Mouse (Mus musculus): ENCODE measurements around the gene Mbnl2. TPM values are rescaled to one million over a fixed set of nuclear protein-coding genes. Genes with fewer than 3 reads are reported as not detected.

Mbnl2 gene
- total RNA-seq, 1 experiment: 33.4 TPM

GRCm38 (mm10) chr14:120404364-120404763 is 128.9 kb downstream of the Mbnl2 start:
- in situ Hi-C loops (cut with MboI; ENCODE audit: low sequenced_read_pairs in 2 of 2, unreplicated experiment in 2 of 2): no loop called here
- TF ChIP-seq ZC3H11A (IDR thresholded peaks at IDR 0.05; ENCODE audit: borderline replicate concordance, low read depth, low read length) (no peak), CHD2 (IDR thresholded peaks at IDR 0.05; ENCODE audit: low read depth, low read length) (no peak), ZNF384 (IDR thresholded peaks at IDR 0.05; ENCODE audit: low read depth, low read length) (no peak), HCFC1 (IDR thresholded peaks at IDR 0.05; ENCODE audit: borderline replicate concordance, insufficient read depth, low read length) (no peak), MAFK (IDR thresholded peaks at IDR 0.05; ENCODE audit: insufficient read depth, low read depth, low read length) (no peak)
- H3K4me1 ChIP-seq (ENCODE audit: control insufficient read depth in 2 of 2, insufficient read depth in 2 of 2, low read length in 2 of 2, poor library complexity in 1 of 2): peaks cover 0 to 2% of the 10 kb centered on the region in 2 experiments; a peak in 1 of 4 replicates

GRCm38 (mm10) chr14:120404811-120405582 is 129.5 kb downstream of the Mbnl2 start:
- Histone ChIP-seq H3K9ac (ENCODE audit: insufficient read depth, low read depth, low read length, poor library complexity, severe bottlenecking) (no peak overlapping the region), H3K9me3 (ENCODE audit: control insufficient read depth, insufficient read depth, low read depth, low read length) (no peaks in the 10 kb centered on the region), H3K27ac (ENCODE audit: insufficient read depth, low read depth, low read length, poor library complexity, severe bottlenecking) (no peak overlapping the region), H3K36me3 (ENCODE audit: control insufficient read depth, insufficient read depth, low read length, poor library complexity, severe bottlenecking) (peaks cover 7% of the 10 kb centered on the region; the same call in 1 of the 2 replicates), H3K4me3 (ENCODE audit: insufficient read depth in 1 of 2, low read depth in 1 of 2, low read length in 2 of 2, poor library complexity in 1 of 2, severe bottlenecking in 1 of 2) (no peak overlapping the region), H3K4me1 (ENCODE audit: control insufficient read depth in 2 of 2, insufficient read depth in 2 of 2, low read length in 2 of 2, poor library complexity in 1 of 2) (peaks cover 0 to 2% of the 10 kb centered on the region in 2 experiments; a peak in 1 of 4 replicates)
- TF ChIP-seq ZNF384 (IDR thresholded peaks at IDR 0.05; ENCODE audit: low read depth, low read length) (no peak), CHD2 (IDR thresholded peaks at IDR 0.05; ENCODE audit: low read depth, low read length) (no peak), MAFK (IDR thresholded peaks at IDR 0.05; ENCODE audit: insufficient read depth, low read depth, low read length) (no peak), ZC3H11A (IDR thresholded peaks at IDR 0.05; ENCODE audit: borderline replicate concordance, low read depth, low read length) (no peak), HCFC1 (IDR thresholded peaks at IDR 0.05; ENCODE audit: borderline replicate concordance, insufficient read depth, low read length) (no peak)
- in situ Hi-C loops (cut with MboI; ENCODE audit: low sequenced_read_pairs in 2 of 2, unreplicated experiment in 2 of 2): no loop called here
- DNase-seq (ENCODE audit: low read depth, low spot score): no peak

More at GRCm38 (mm10) chr14:120404364-120404763, 128.9 kb downstream of the Mbnl2 start:
- no peaks in the 10 kb centered on the region for H3K9me3 ChIP-seq (ENCODE audit: control insufficient read depth, insufficient read depth, low read depth, low read length)
- H3K9ac ChIP-seq (ENCODE audit: insufficient read depth, low read depth, low read length, poor library complexity, severe bottlenecking): no peak overlapping the region
- H3K36me3 ChIP-seq (ENCODE audit: control insufficient read depth, insufficient read depth, low read length, poor library complexity, severe bottlenecking): peaks cover 8% of the 10 kb centered on the region; the same call in 1 of the 2 replicates
- DNase-seq (ENCODE audit: low read depth, low spot score): no peak
- H3K4me3 ChIP-seq (ENCODE audit: insufficient read depth in 1 of 2, low read depth in 1 of 2, low read length in 2 of 2, poor library complexity in 1 of 2, severe bottlenecking in 1 of 2): no peak overlapping the region
- no peak overlapping the region for H3K27ac ChIP-seq (ENCODE audit: insufficient read depth, low read depth, low read length, poor library complexity, severe bottlenecking)

- H3K4me3 ChIP-seq (ENCODE audit: insufficient read depth in 1 of 2, low read depth in 1 of 2, low read length in 2 of 2, poor library complexity in 1 of 2, severe bottlenecking in 1 of 2): no peak overlapping the region
- no peak overlapping the region for H3K9ac ChIP-seq (ENCODE audit: insufficient read depth, low read depth, low read length, poor library complexity, severe bottlenecking)
- H3K36me3 ChIP-seq (ENCODE audit: control insufficient read depth, insufficient read depth, low read length, poor library complexity, severe bottlenecking): peaks cover 7% of the 10 kb centered on the region; the same call in 1 of the 2 replicates
- no peak overlapping the region for H3K27ac ChIP-seq (ENCODE audit: insufficient read depth, low read depth, low read length, poor library complexity, severe bottlenecking)
- peaks cover 0 to 2% of the 10 kb centered on the region in 2 experiments; a peak in 1 of 4 replicates for H3K4me1 ChIP-seq (ENCODE audit: control insufficient read depth in 2 of 2, insufficient read depth in 2 of 2, low read length in 2 of 2, poor library complexity in 1 of 2)
- TF ChIP-seq ZNF384 (IDR thresholded peaks at IDR 0.05; ENCODE audit: low read depth, low read length) (no peak), MAFK (IDR thresholded peaks at IDR 0.05; ENCODE audit: insufficient read depth, low read depth, low read length) (no peak), HCFC1 (IDR thresholded peaks at IDR 0.05; ENCODE audit: borderline replicate concordance, insufficient read depth, low read length) (no peak), CHD2 (IDR thresholded peaks at IDR 0.05; ENCODE audit: low read depth, low read length) (no peak)
- DNase-seq (ENCODE audit: low read depth, low spot score): no peak
- no peaks in the 10 kb centered on the region for H3K9me3 ChIP-seq (ENCODE audit: control insufficient read depth, insufficient read depth, low read depth, low read length)
- in situ Hi-C loops (cut with MboI; ENCODE audit: low sequenced_read_pairs in 2 of 2, unreplicated experiment in 2 of 2): no loop called here
Measured at GRCm38 (mm10) chr14:120405597-120405996, 130.1 kb downstream of the Mbnl2 start.

DNA sequence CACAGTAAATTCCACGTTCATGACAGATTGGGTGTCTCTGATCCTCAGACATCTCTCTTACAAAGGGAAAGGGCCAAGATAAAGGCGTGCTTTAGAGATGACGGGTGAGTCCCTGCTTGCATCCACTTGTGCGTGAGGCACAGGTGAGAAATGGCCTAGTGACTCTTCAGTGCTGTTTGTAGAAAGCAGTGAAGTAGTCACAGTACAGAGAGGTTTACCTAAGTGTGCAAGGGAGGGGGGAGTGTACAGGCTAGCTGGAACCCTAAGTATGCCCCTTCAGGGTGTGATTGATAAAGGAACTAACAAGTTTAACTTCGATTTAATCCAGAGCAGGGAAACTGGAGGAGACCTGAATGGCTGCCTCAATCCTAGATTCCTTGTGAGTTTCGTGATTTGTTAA is 130.8 kb downstream of the Mbnl2 start:
- H3K36me3 ChIP-seq (ENCODE audit: control insufficient read depth, insufficient read depth, low read length, poor library complexity, severe bottlenecking): peaks cover 4% of the 10 kb centered on the region; the same call in 1 of the 2 replicates
- H3K9ac ChIP-seq (ENCODE audit: insufficient read depth, low read depth, low read length, poor library complexity, severe bottlenecking): no peak overlapping the region
- TF ChIP-seq ZC3H11A (IDR thresholded peaks at IDR 0.05; ENCODE audit: borderline replicate concordance, low read depth, low read length) (no peak), ZNF384 (IDR thresholded peaks at IDR 0.05; ENCODE audit: low read depth, low read length) (no peak), MAFK (IDR thresholded peaks at IDR 0.05; ENCODE audit: insufficient read depth, low read depth, low read length) (no peak), HCFC1 (IDR thresholded peaks at IDR 0.05; ENCODE audit: borderline replicate concordance, insufficient read depth, low read length) (no peak), CHD2 (IDR thresholded peaks at IDR 0.05; ENCODE audit: low read depth, low read length) (no peak)

More for the DNA sequence above, 130.8 kb downstream of the Mbnl2 start:
- no peaks in the 10 kb centered on the region for H3K9me3 ChIP-seq (ENCODE audit: control insufficient read depth, insufficient read depth, low read depth, low read length)
- no peaks in the 10 kb centered on the region for H3K4me1 ChIP-seq (ENCODE audit: control insufficient read depth in 2 of 2, insufficient read depth in 2 of 2, low read length in 2 of 2, poor library complexity in 1 of 2)
- no peak overlapping the region for H3K27ac ChIP-seq (ENCODE audit: insufficient read depth, low read depth, low read length, poor library complexity, severe bottlenecking)
- H3K4me3 ChIP-seq (ENCODE audit: insufficient read depth in 1 of 2, low read depth in 1 of 2, low read length in 2 of 2, poor library complexity in 1 of 2, severe bottlenecking in 1 of 2): no peak overlapping the region
- DNase-seq (ENCODE audit: low read depth, low spot score): no peak
- in situ Hi-C loops (cut with MboI; ENCODE audit: low sequenced_read_pairs in 2 of 2, unreplicated experiment in 2 of 2): no loop called here
